Comparison of ENCODE assay signal across 8 mouse cellular contexts in genomic region chr12:52504331-52505181, GRCm38 (mm10). TPM values are rescaled to one million over a fixed set of nuclear protein-coding genes. Genes with fewer than 3 reads are reported as not detected.
DNase-seq lines count a peak whose midpoint lies in the region; ATAC-seq and TF ChIP-seq lines count a peak whose summit lies in the region.

No protein-coding gene starts in this region.

- H3K27me3 ChIP-seq in E14TG2a.4 (ENCODE audit: insufficient read depth, low read length) = no peaks in the 10 kb centered on the region
- H3K27me3 ChIP-seq in forebrain, embryonic 12.5 days = no peaks in the 10 kb centered on the region

- peaks cover 3% of the 10 kb centered on the region; the same call in 1 of the 2 replicates for H3K36me3 ChIP-seq in E14TG2a.4 (ENCODE audit: insufficient read depth, low read length)
- H3K36me3 ChIP-seq in forebrain, embryonic 12.5 days (replicated peaks) = no peaks in the 10 kb centered on the region

- TF ChIP-seq CTCF in E14TG2a.4 (conservative IDR thresholded peaks at IDR 0.05; ENCODE audit: low read length) = no peak
- no peak for TF ChIP-seq CTCF in lung, adult 2 months (IDR thresholded peaks at IDR 0.05; ENCODE audit: insufficient read depth, low read length)

- WGBS in forebrain, embryonic 12.5 days = under 1% methylated on average over 67 of the region's 78 CpGs
- WGBS in lung, adult 2 months = 1% methylated on average over 69 of the region's 78 CpGs

- H3K4me3 ChIP-seq in E14TG2a.4 (replicated peaks; ENCODE audit: low read length) = peak overlapping the region; percentile 92
- H3K4me3 ChIP-seq in forebrain, embryonic 12.5 days (replicated peaks) = peak overlapping the region; percentile 98
- H3K4me3 ChIP-seq in lung, adult 2 months (replicated peaks; ENCODE audit: extremely low read depth, low read depth, low read length) = peak overlapping the region; percentile 96

- intact Hi-C loops in heart, postnatal 10 days (cut with DNase I) = loop anchor here (5.0 to 10.0 kb wide), 4 partner anchors 133 to 393 kb away; no protein-coding TSS in a partner anchor

- H3K4me1 ChIP-seq in E14TG2a.4 (replicated peaks; ENCODE audit: low read depth, low read length) = peaks cover 22% of the 10 kb centered on the region
- peaks cover 14% of the 10 kb centered on the region for H3K4me1 ChIP-seq in forebrain, embryonic 12.5 days
- H3K4me1 ChIP-seq in lung, adult 2 months (ENCODE audit: control insufficient read depth, insufficient read depth, low read length) = no peaks in the 10 kb centered on the region; the same call in 1 of the 2 replicates

- peak overlapping the region; percentile 99 for H3K27ac ChIP-seq in forebrain, embryonic 12.5 days

- ATAC-seq in forebrain, embryonic 12.5 days (ENCODE audit: low FRiP score) = no peak; the same call in 1 of the 2 replicates
- peak; percentile 13; the same call in 1 of the 2 replicates for ATAC-seq in neutrophil, adult 5-6 weeks (ENCODE audit: extremely low read depth, insufficient number of reproducible peaks, low FRiP score, poor library complexity, severe bottlenecking)

- no peaks in the 10 kb centered on the region for H3K9me3 ChIP-seq in E14TG2a.4 (ENCODE audit: low read length)
- H3K9me3 ChIP-seq in forebrain, embryonic 12.5 days = no peaks in the 10 kb centered on the region

- DNase-seq in adrenal gland, postnatal 4 days (ENCODE audit: low spot score in 2 of 2) = peak; percentile 25 to 49
- peak; percentile 66 to 73 for DNase-seq in heart, postnatal 10 days
- DNase-seq in kidney, postnatal 4 days = peak; percentile 68 to 80
- peak; percentile 70 for DNase-seq in lung, adult 2 months
- DNase-seq in thymus, postnatal 36 days = peak; percentile 46 to 62

- H3K9ac ChIP-seq in forebrain, embryonic 12.5 days = peak overlapping the region; percentile 98

- H3K4me2 ChIP-seq in forebrain, embryonic 12.5 days = peak overlapping the region; percentile 74

- TF ChIP-seq POLR2A in lung, adult 2 months (IDR thresholded peaks at IDR 0.05; ENCODE audit: borderline replicate concordance, extremely low read depth, low read depth, low read length) = no peak

RNA-seq across cellular contexts. Expression of gene Arhgap5, which starts 0.8 kb away (rescaled TPM):
- total RNA-seq in adrenal gland, postnatal 4 days (2021) = 10 to 100 TPM; 93.3 to 97.1 TPM
- polyA plus RNA-seq in forebrain, embryonic 12.5 days (2016; fragmentation: Nextera tagmentation; extraction: Ambion mirVana) = 63.9 and 64.7 TPM in 2 replicates
- 10 to 100 TPM; 78.7 to 88.7 TPM for total RNA-seq in heart, postnatal 10 days (2021)
- 3.6 and 5.6 TPM in 2 replicates for polyA plus RNA-seq in lung, adult 2 months (2012; rRNA removed)
- total RNA-seq in neutrophil, adult 5-6 weeks (2017) = 34.3 and 38.7 TPM in 2 replicates
